Mouse (Mus musculus): ENCODE results near the gene Kdm7a.

The Kdm7a gene

GRCm38 (mm10) chr6:39206581-39207461 is at the start of gene Kdm7a:
Gene Kdm7a, minus strand, starts transcription at chr6:39206789.
- peak; percentile 89 for DNase-seq

GRCm38 (mm10) chr6:39255271-39255670 is 48.7 kb upstream of the Kdm7a start:
- no peak for DNase-seq

- no peak for DNase-seq
These were observed 43.5 kb upstream of the Kdm7a start for GRCm38 (mm10) chr6:39250055-39250454.

- DNase-seq, result no peak
These were observed 42.7 kb upstream of the Kdm7a start for GRCm38 (mm10) chr6:39249176-39249770.

GRCm38 (mm10) chr6:39244066-39244465 is 37.5 kb upstream of the Kdm7a start:
- no peak for DNase-seq

- no peak for DNase-seq
These were observed 36.9 kb upstream of the Kdm7a start for GRCm38 (mm10) chr6:39243511-39243961.

- DNase-seq, result peak; percentile 80
These were observed 36.3 kb upstream of the Kdm7a start for GRCm38 (mm10) chr6:39242718-39243471.

GRCm38 (mm10) chr6:39241421-39241891 is 34.9 kb upstream of the Kdm7a start:
- no peak for DNase-seq

GRCm38 (mm10) chr6:39240956-39241355 is 34.4 kb upstream of the Kdm7a start:
- no peak for DNase-seq

GRCm38 (mm10) chr6:39237887-39238286 is 31.3 kb upstream of the Kdm7a start:
- no peak for DNase-seq

- no peak for DNase-seq
These were observed 26.0 kb upstream of the Kdm7a start for GRCm38 (mm10) chr6:39232617-39233016.

- no peak for DNase-seq
These were observed 24.1 kb upstream of the Kdm7a start for GRCm38 (mm10) chr6:39230664-39231063.

- no peak for DNase-seq
These were observed 20.0 kb upstream of the Kdm7a start for GRCm38 (mm10) chr6:39226610-39226955.

- DNase-seq, result no peak
These were observed 19.5 kb upstream of the Kdm7a start for GRCm38 (mm10) chr6:39225876-39226609.

- DNase-seq, result no peak
These were observed 16.8 kb upstream of the Kdm7a start for GRCm38 (mm10) chr6:39223328-39223885.

- no peak for DNase-seq
These were observed 15.9 kb upstream of the Kdm7a start for GRCm38 (mm10) chr6:39222487-39222886.

GRCm38 (mm10) chr6:39217961-39218360 is 11.4 kb upstream of the Kdm7a start:
- DNase-seq, result no peak

GRCm38 (mm10) chr6:39217138-39217537 is 10.5 kb upstream of the Kdm7a start:
- no peak for DNase-seq

GRCm38 (mm10) chr6:39214949-39215606 is 8.5 kb upstream of the Kdm7a start:
- DNase-seq, result no peak

GRCm38 (mm10) chr6:39209677-39210076 is 3.1 kb upstream of the Kdm7a start:
- DNase-seq, result no peak

- no peak for DNase-seq
These were observed 1.6 kb upstream of the Kdm7a start for GRCm38 (mm10) chr6:39208181-39208580.

Measured in cerebellum, adult 8-10 months (tissue).